Comparison of ENCODE assay signal across 13 mouse cellular contexts in the genomic region with DNA sequence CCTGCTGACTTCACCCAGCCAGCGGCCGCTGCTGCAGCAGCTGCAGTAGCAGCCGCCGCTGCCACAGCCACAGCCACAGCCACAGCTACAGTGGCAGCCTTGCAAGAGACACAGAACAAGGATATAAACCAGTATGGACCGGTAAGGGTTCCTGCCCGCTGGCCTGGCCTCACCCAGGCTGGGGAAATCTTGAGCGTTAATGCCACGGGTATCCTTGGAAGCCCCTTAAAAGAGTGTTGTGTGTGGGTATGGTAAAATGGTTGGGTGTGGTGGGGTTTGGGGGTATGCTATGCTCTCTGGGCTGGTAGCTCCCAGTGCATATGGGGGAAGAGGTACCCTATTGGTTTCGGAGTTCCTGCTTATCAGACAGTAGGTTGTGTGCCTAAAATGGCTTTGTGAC. TPM values are rescaled to one million over a fixed set of nuclear protein-coding genes. Genes with fewer than 3 reads are reported as not detected.
A peak's percentile ranks its signal among the peaks of the same experiment; 100 is the strongest.
DNase-seq lines count a peak whose midpoint lies in the region; ATAC-seq and TF ChIP-seq lines count a peak whose summit lies in the region.
"Had no signal": no experiment of that assay in that cellular context is flagged by ENCODE, and none has a peak within 500 bp of the region (broad histone marks: within the 10 kb centered on the region; RNA-seq: fewer than 3 reads in every experiment).

No protein-coding gene starts in this region.

- no peak overlapping the region for H3K9ac ChIP-seq in heart, embryonic 12.5 days
- no peak overlapping the region for H3K9ac ChIP-seq in heart, embryonic 11.5 days (ENCODE audit: low read depth, low read length)
- no peak overlapping the region for H3K9ac ChIP-seq in intestine, embryonic 15.5 days
- no peak overlapping the region for H3K9ac ChIP-seq in intestine, postnatal 0 days (ENCODE audit: low read depth, low read length)
- H3K9ac ChIP-seq in neural tube, embryonic 13.5 days = no peak overlapping the region
- H3K9ac ChIP-seq: midbrain, embryonic 13.5 days had no signal

- peak overlapping the region; percentile 47; the same call in 1 of the 2 replicates for H3K27ac ChIP-seq in heart, embryonic 12.5 days (ENCODE audit: poor library complexity, severe bottlenecking)
- H3K27ac ChIP-seq in heart, embryonic 11.5 days (ENCODE audit: low read depth, low read length) = no peak overlapping the region
- H3K27ac ChIP-seq in intestine, embryonic 15.5 days = no peak overlapping the region
- no peak overlapping the region for H3K27ac ChIP-seq in intestine, postnatal 0 days (ENCODE audit: low read depth, low read length)
- H3K27ac ChIP-seq in neural tube, embryonic 13.5 days (replicated peaks) = peak overlapping the region; percentile 38; the same call in 1 of the 2 replicates
- H3K27ac ChIP-seq: embryonic facial prominence, embryonic 10.5 days; limb, embryonic 10.5 days had no signal

- DNase-seq in neural tube, embryonic 10.5 days (ENCODE audit: extremely low spot score, low spot score) = no peak

- peaks cover 24% of the 10 kb centered on the region for H3K4me1 ChIP-seq in heart, embryonic 12.5 days (replicated peaks)
- peaks cover 8% of the 10 kb centered on the region for H3K4me1 ChIP-seq in heart, embryonic 11.5 days (ENCODE audit: control insufficient read depth, insufficient read depth, low read length)
- peaks cover 5% of the 10 kb centered on the region for H3K4me1 ChIP-seq in intestine, embryonic 15.5 days (replicated peaks)
- no peaks in the 10 kb centered on the region for H3K4me1 ChIP-seq in intestine, postnatal 0 days (replicated peaks; ENCODE audit: control insufficient read depth, insufficient read depth, low read length)
- H3K4me1 ChIP-seq in neural tube, embryonic 13.5 days (replicated peaks) = peaks cover 20% of the 10 kb centered on the region
- H3K4me1 ChIP-seq: embryonic facial prominence, embryonic 10.5 days; limb, embryonic 10.5 days had no signal

- ATAC-seq in heart, embryonic 12.5 days (ENCODE audit: insufficient number of reproducible peaks, low FRiP score) = no peak
- no peak for ATAC-seq in heart, embryonic 11.5 days (replicated peaks; ENCODE audit: insufficient number of reproducible peaks, low FRiP score, low TSS enrichment)
- peak; percentile 11; the same call in 1 of the 2 replicates for ATAC-seq in intestine, embryonic 15.5 days
- ATAC-seq in intestine, postnatal 0 days = no peak
- no peak for ATAC-seq in neural tube, embryonic 13.5 days (ENCODE audit: low read depth)
- ATAC-seq in megakaryocyte, adult 5-6 weeks (ENCODE audit: poor library complexity, severe bottlenecking) = 0 out of 2 replicates have a peak, but pooled peaks have one; percentile 6
- ATAC-seq in inflammation-experienced regulatory T-cells, adult 6 months = no peak

- no peak overlapping the region for H3K4me3 ChIP-seq in heart, embryonic 12.5 days
- H3K4me3 ChIP-seq in heart, embryonic 11.5 days (ENCODE audit: low read depth, low read length) = no peak overlapping the region
- H3K4me3 ChIP-seq in intestine, embryonic 15.5 days (replicated peaks) = no peak overlapping the region
- H3K4me3 ChIP-seq in intestine, postnatal 0 days (ENCODE audit: low read depth, low read length) = no peak overlapping the region
- H3K4me3 ChIP-seq in neural tube, embryonic 13.5 days = no peak overlapping the region
- H3K4me3 ChIP-seq: embryonic facial prominence, embryonic 10.5 days; limb, embryonic 10.5 days; midbrain, embryonic 13.5 days; myocyte had no signal

- TF ChIP-seq CTCF in intestine, postnatal 0 days (IDR thresholded peaks at IDR 0.05; ENCODE audit: low read depth) = no peak

- WGBS in heart, embryonic 12.5 days = 83% methylated on average over 9 of the region's 9 CpGs
- 92% methylated on average over 9 of the region's 9 CpGs for WGBS in heart, embryonic 11.5 days (ENCODE audit: insufficient replicate concordance)
- WGBS in intestine, embryonic 15.5 days = 89% methylated on average over 9 of the region's 9 CpGs
- WGBS in intestine, postnatal 0 days = 88% methylated on average over 9 of the region's 9 CpGs
- WGBS in neural tube, embryonic 13.5 days = 81% methylated on average over 9 of the region's 9 CpGs

- no peaks in the 10 kb centered on the region for H3K27me3 ChIP-seq in heart, embryonic 12.5 days (replicated peaks)
- H3K27me3 ChIP-seq in heart, embryonic 11.5 days (ENCODE audit: control insufficient read depth, insufficient read depth, low read length) = no peaks in the 10 kb centered on the region
- no peaks in the 10 kb centered on the region for H3K27me3 ChIP-seq in intestine, embryonic 15.5 days (replicated peaks)
- no peaks in the 10 kb centered on the region for H3K27me3 ChIP-seq in intestine, postnatal 0 days (replicated peaks; ENCODE audit: control insufficient read depth, insufficient read depth, low read length)
- no peaks in the 10 kb centered on the region for H3K27me3 ChIP-seq in neural tube, embryonic 13.5 days
- H3K27me3 ChIP-seq: CH12.LX; midbrain, embryonic 13.5 days had no signal

- peaks cover 83% of the 10 kb centered on the region for H3K36me3 ChIP-seq in heart, embryonic 12.5 days
- H3K36me3 ChIP-seq in heart, embryonic 11.5 days (ENCODE audit: control insufficient read depth, insufficient read depth, low read length) = peaks cover 52% of the 10 kb centered on the region
- H3K36me3 ChIP-seq in intestine, embryonic 15.5 days = peaks cover 54% of the 10 kb centered on the region
- H3K36me3 ChIP-seq in intestine, postnatal 0 days (ENCODE audit: control insufficient read depth, insufficient read depth) = peaks cover 70% of the 10 kb centered on the region
- H3K36me3 ChIP-seq in neural tube, embryonic 13.5 days = peaks cover 90% of the 10 kb centered on the region

- no peaks in the 10 kb centered on the region for H3K9me3 ChIP-seq in heart, embryonic 12.5 days (replicated peaks)
- no peaks in the 10 kb centered on the region for H3K9me3 ChIP-seq in heart, embryonic 11.5 days (replicated peaks; ENCODE audit: control insufficient read depth, low read length)
- no peaks in the 10 kb centered on the region for H3K9me3 ChIP-seq in intestine, embryonic 15.5 days
- no peaks in the 10 kb centered on the region for H3K9me3 ChIP-seq in intestine, postnatal 0 days (ENCODE audit: control insufficient read depth)
- no peaks in the 10 kb centered on the region for H3K9me3 ChIP-seq in neural tube, embryonic 13.5 days
- H3K9me3 ChIP-seq: embryonic facial prominence, embryonic 10.5 days; limb, embryonic 10.5 days; midbrain, embryonic 13.5 days had no signal

- no peak overlapping the region for H3K4me2 ChIP-seq in heart, embryonic 12.5 days
- H3K4me2 ChIP-seq in heart, embryonic 11.5 days = no peak overlapping the region
- no peak overlapping the region for H3K4me2 ChIP-seq in intestine, embryonic 15.5 days (replicated peaks)
- no peak overlapping the region for H3K4me2 ChIP-seq in intestine, postnatal 0 days (replicated peaks; ENCODE audit: low read depth)
- H3K4me2 ChIP-seq in neural tube, embryonic 13.5 days = no peak overlapping the region
- H3K4me2 ChIP-seq: midbrain, embryonic 13.5 days had no signal

RNA-seq across cellular contexts. Expression of a gene that starts 48.2 kb away (rescaled TPM):
- 101 and 104 TPM in 2 replicates for polyA plus RNA-seq in heart, embryonic 12.5 days (2016; fragmentation: Nextera tagmentation; extraction: Ambion mirVana)
- 92.7 and 99.4 TPM in 2 replicates for polyA plus RNA-seq in heart, embryonic 11.5 days (2014; fragmentation: Nextera tagmentation; extraction: Ambion mirVana)
- polyA plus RNA-seq in intestine, embryonic 15.5 days (2015; fragmentation: Nextera tagmentation; extraction: Ambion mirVana) = 89.9 and 90.5 TPM in 2 replicates
- polyA plus RNA-seq in intestine, postnatal 0 days (2015; fragmentation: Nextera tagmentation; extraction: Ambion mirVana) = 73.8 and 80.0 TPM in 2 replicates
- 27.6 and 31.0 TPM in 2 replicates for polyA plus RNA-seq in neural tube, embryonic 13.5 days (2015; fragmentation: Nextera tagmentation; extraction: Ambion mirVana)
- total RNA-seq in megakaryocyte, adult 5-6 weeks (2015) = 27.5 and 30.6 TPM in 2 replicates
- 6.1 and 9.3 TPM in 2 replicates for total RNA-seq in megakaryocyte, adult 5-6 weeks (2017)
- 10 to 100 TPM; 19.9 to 30.3 (median 23.0) TPM for polyA plus RNA-seq in inflammation-experienced regulatory T-cells, adult 6 months (2017; shearing (Covaris generic))

Comparison
In these comparisons a context has a peak if more than half of its experiments do, and no peak if none do; other contexts are left out.
1. ATAC-seq: peak in intestine, embryonic 15.5 days (single experiment) and megakaryocyte, adult 5-6 weeks (single experiment); none in heart, embryonic 12.5 days (single experiment), heart, embryonic 11.5 days (single experiment), intestine, postnatal 0 days (single experiment), neural tube, embryonic 13.5 days (single experiment) and inflammation-experienced regulatory T-cells, adult 6 months (single experiment).
2. H3K27ac ChIP-seq: peak in heart, embryonic 12.5 days (single experiment) and neural tube, embryonic 13.5 days (single experiment); none in heart, embryonic 11.5 days (single experiment), intestine, embryonic 15.5 days (single experiment) and intestine, postnatal 0 days (single experiment).